Mouse (Mus musculus): Measurements from ENCODE around the gene Pla2g7. TPM values are rescaled to one million over a fixed set of nuclear protein-coding genes. Genes with fewer than 3 reads are reported as not detected.

Gene Pla2g7
- polyA plus RNA-seq, 1 experiment from 2014 or later, result 12.3 TPM

Other genes starting within 250 kb of the Pla2g7 start
- gene Adgrf5, start 207.6 kb upstream of the Pla2g7 start, polyA plus RNA-seq (2015; fragmentation: Nextera tagmentation; extraction: Ambion mirVana), result 13.4 and 13.7 TPM in 2 replicates
- 0.08 and 0.15 TPM in 2 replicates for gene Mep1a, start 65.3 kb upstream of the Pla2g7 start, polyA plus RNA-seq (2015; fragmentation: Nextera tagmentation; extraction: Ambion mirVana)
- 0.14 and 0.18 TPM in 2 replicates for gene Ankrd66, start 24.5 kb upstream of the Pla2g7 start, polyA plus RNA-seq (2015; fragmentation: Nextera tagmentation; extraction: Ambion mirVana)
- gene Tdrd6, start 62.2 kb downstream of the Pla2g7 start, polyA plus RNA-seq (2015; fragmentation: Nextera tagmentation; extraction: Ambion mirVana), result 0.14 TPM in 1 of 2 replicates, not detected in the other
- 27.5 and 31.8 TPM in 2 replicates for gene Slc25a27, start 99.1 kb downstream of the Pla2g7 start, polyA plus RNA-seq (2015; fragmentation: Nextera tagmentation; extraction: Ambion mirVana)
- gene Cyp39a1, start 99.3 kb downstream of the Pla2g7 start, polyA plus RNA-seq (2015; fragmentation: Nextera tagmentation; extraction: Ambion mirVana), result 23.9 and 27.0 TPM in 2 replicates
- gene Rcan2, start 233.3 kb downstream of the Pla2g7 start, polyA plus RNA-seq (2015; fragmentation: Nextera tagmentation; extraction: Ambion mirVana), result 5.0 and 5.9 TPM in 2 replicates